In genomic region chr9:12062488-12062887, GRCm38 (mm10) we compare ENCODE assay signal across 23 mouse cellular contexts.
DNase-seq lines count a peak whose midpoint lies in the region; ATAC-seq and TF ChIP-seq lines count a peak whose summit lies in the region.
"Had no signal": no experiment of that assay in that cellular context is flagged by ENCODE, and none has a peak within 500 bp of the region (broad histone marks: within the 10 kb centered on the region; RNA-seq: fewer than 3 reads in every experiment).

No protein-coding gene starts in this region.

- no peak overlapping the region for H3K4me2 ChIP-seq in midbrain, embryonic 11.5 days
- no peak overlapping the region for H3K4me2 ChIP-seq in midbrain, embryonic 14.5 days (ENCODE audit: low read length)
- H3K4me2 ChIP-seq: embryonic facial prominence, embryonic 12.5 days; forebrain, embryonic 12.5 days had no signal

- peak; percentile 38; the same call in 1 of the 2 replicates for ATAC-seq in midbrain, embryonic 11.5 days (ENCODE audit: low FRiP score)
- ATAC-seq in midbrain, embryonic 14.5 days (ENCODE audit: low FRiP score, low TSS enrichment) = no peak
- ATAC-seq: activated CD4-positive, CD25-positive, alpha-beta regulatory T cell, adult 4 months; forebrain, embryonic 14.5 days; forebrain, postnatal 0 days; Patski had no signal

- intact Hi-C loops in heart, postnatal 25 days (cut with DNase I) = no loop called here

- no peaks in the 10 kb centered on the region for H3K36me3 ChIP-seq in midbrain, embryonic 11.5 days (ENCODE audit: control insufficient read depth, insufficient read depth, low read length)
- H3K36me3 ChIP-seq in midbrain, embryonic 14.5 days (ENCODE audit: control insufficient read depth, insufficient read depth, low read length) = no peaks in the 10 kb centered on the region
- H3K36me3 ChIP-seq: embryonic facial prominence, embryonic 10.5 days; embryonic facial prominence, embryonic 12.5 days; forebrain, embryonic 12.5 days; G1E had no signal

- H3K27me3 ChIP-seq in midbrain, embryonic 11.5 days (ENCODE audit: control insufficient read depth, insufficient read depth, low read length) = no peaks in the 10 kb centered on the region
- H3K27me3 ChIP-seq in midbrain, embryonic 14.5 days (ENCODE audit: control insufficient read depth, insufficient read depth, low read length) = no peaks in the 10 kb centered on the region
- H3K27me3 ChIP-seq: embryonic facial prominence, embryonic 12.5 days; forebrain, embryonic 12.5 days; Patski had no signal

- H3K9ac ChIP-seq in midbrain, embryonic 11.5 days (ENCODE audit: low read length) = no peak overlapping the region
- no peak overlapping the region for H3K9ac ChIP-seq in midbrain, embryonic 14.5 days (replicated peaks; ENCODE audit: low read length)
- H3K9ac ChIP-seq: embryonic facial prominence, embryonic 12.5 days; forebrain, embryonic 12.5 days; forebrain, postnatal 0 days had no signal

- TF ChIP-seq CTCF in brain, embryonic 14.5 days (IDR thresholded peaks at IDR 0.05; ENCODE audit: borderline replicate concordance, extremely low read depth, insufficient read depth, insufficient read length) = no peak

- H3K4me3 ChIP-seq in midbrain, embryonic 11.5 days (ENCODE audit: low read depth, low read length) = no peak overlapping the region
- H3K4me3 ChIP-seq in midbrain, embryonic 14.5 days (replicated peaks; ENCODE audit: low read depth, low read length) = no peak overlapping the region
- H3K4me3 ChIP-seq: embryonic facial prominence, embryonic 10.5 days; embryonic facial prominence, embryonic 12.5 days; forebrain, embryonic 12.5 days had no signal

- H3K9me3 ChIP-seq in midbrain, embryonic 11.5 days (ENCODE audit: control insufficient read depth, low read length) = no peaks in the 10 kb centered on the region
- H3K9me3 ChIP-seq in midbrain, embryonic 14.5 days (ENCODE audit: control insufficient read depth, low read length) = no peaks in the 10 kb centered on the region
- H3K9me3 ChIP-seq: embryonic facial prominence, embryonic 10.5 days; embryonic facial prominence, embryonic 12.5 days; forebrain, embryonic 12.5 days; G1E had no signal

- no peak overlapping the region for H3K27ac ChIP-seq in midbrain, embryonic 11.5 days (ENCODE audit: low read depth, low read length)
- H3K27ac ChIP-seq in midbrain, embryonic 14.5 days (replicated peaks; ENCODE audit: low read depth, low read length) = no peak overlapping the region
- H3K27ac ChIP-seq: embryonic facial prominence, embryonic 10.5 days; embryonic facial prominence, embryonic 12.5 days; forebrain, embryonic 12.5 days had no signal

- no peak for DNase-seq in midbrain, embryonic 11.5 days (ENCODE audit: low spot score, missing footprints)
- no peak for DNase-seq in midbrain, embryonic 14.5 days
- DNase-seq in ES-CJ7 (ENCODE audit: low read depth, low spot score) (peak; percentile 10), R1 (ENCODE audit: low read depth, low spot score) (peak; percentile 57)
- peak; percentile 4 for DNase-seq in brain, embryonic 14.5 days (ENCODE audit: low read depth)
- DNase-seq in cerebellum, adult 11-12 months = no peak
- DNase-seq in heart, postnatal 25 days (ENCODE audit: low spot score) = no peak
- DNase-seq: adrenal gland, adult 8-10 months; adrenal gland, postnatal 14 days; adrenal gland, postnatal 36 days; cerebellum, adult 11 months; cerebellum, adult 2 months; cerebellum, adult 9-10 months; cerebellum, postnatal 10 days; cerebellum, postnatal 25 days; forebrain, postnatal 0 days had no signal

- TF ChIP-seq POLR2A in brain, embryonic 14.5 days (IDR thresholded peaks at IDR 0.05; ENCODE audit: borderline replicate concordance, extremely low read depth, insufficient read depth, insufficient read length, poor library complexity, severe bottlenecking) = no peak

- H3K4me1 ChIP-seq in midbrain, embryonic 11.5 days (ENCODE audit: control insufficient read depth, insufficient read depth, low read length) = no peaks in the 10 kb centered on the region
- H3K4me1 ChIP-seq in midbrain, embryonic 14.5 days (ENCODE audit: control insufficient read depth, insufficient read depth, low read length) = no peaks in the 10 kb centered on the region
- H3K4me1 ChIP-seq: embryonic facial prominence, embryonic 10.5 days; embryonic facial prominence, embryonic 12.5 days had no signal

- WGBS in midbrain, embryonic 11.5 days = 28% methylated on average over 2 of the region's 2 CpGs
- 17% methylated on average over 2 of the region's 2 CpGs for WGBS in midbrain, embryonic 14.5 days

Comparison
In these comparisons a context has a peak if more than half of its experiments do, and no peak if none do; other contexts are left out.
1. DNase-seq: peak in ES-CJ7 (single experiment), R1 (single experiment) and brain, embryonic 14.5 days (single experiment); none in midbrain, embryonic 11.5 days (single experiment), midbrain, embryonic 14.5 days (single experiment), cerebellum, adult 11-12 months (single experiment) and heart, postnatal 25 days (single experiment).